50 mouse cellular contexts compared by ENCODE assay signal in genomic region chr17:35597399-35597798, GRCm38 (mm10). TPM values are rescaled to one million over a fixed set of nuclear protein-coding genes. Genes with fewer than 3 reads are reported as not detected.
"Had no signal": no experiment of that assay in that cellular context is flagged by ENCODE, and none has a peak within 500 bp of the region (broad histone marks: within the 10 kb centered on the region; RNA-seq: fewer than 3 reads in every experiment).

No protein-coding gene starts in this region.

- H3K4me2 ChIP-seq: heart, embryonic 11.5 days; heart, embryonic 12.5 days; heart, embryonic 13.5 days; heart, embryonic 15.5 days; hindbrain, embryonic 12.5 days; hindbrain, embryonic 13.5 days; hindbrain, embryonic 14.5 days; hindbrain, embryonic 15.5 days; intestine, embryonic 15.5 days; kidney, embryonic 15.5 days had no signal

- H3K36me3 ChIP-seq: heart, embryonic 10.5 days; heart, embryonic 12.5 days; heart, embryonic 13.5 days; heart, embryonic 15.5 days; hindbrain, embryonic 10.5 days; hindbrain, embryonic 12.5 days; hindbrain, embryonic 13.5 days; hindbrain, embryonic 15.5 days; intestine, embryonic 15.5 days; kidney, embryonic 15.5 days had no signal

- H3K27ac ChIP-seq: heart, embryonic 10.5 days; heart, embryonic 13.5 days; heart, embryonic 15.5 days; hindbrain, embryonic 10.5 days; hindbrain, embryonic 12.5 days; hindbrain, embryonic 13.5 days; hindbrain, embryonic 14.5 days; hindbrain, embryonic 15.5 days; hindbrain, postnatal 0 days; intestine, embryonic 15.5 days; kidney, embryonic 15.5 days; kidney, postnatal 0 days; layer of hippocampus, adult 2 months had no signal

- H3K9ac ChIP-seq: heart, embryonic 12.5 days; heart, embryonic 13.5 days; heart, embryonic 15.5 days; hindbrain, embryonic 12.5 days; hindbrain, embryonic 13.5 days; hindbrain, embryonic 14.5 days; hindbrain, embryonic 15.5 days; intestine, embryonic 15.5 days; kidney, embryonic 15.5 days had no signal

- H3K27me3 ChIP-seq: hindbrain, embryonic 12.5 days; hindbrain, embryonic 13.5 days; hindbrain, embryonic 15.5 days; intestine, embryonic 15.5 days had no signal

- H3K4me3 ChIP-seq: heart, embryonic 10.5 days; heart, embryonic 12.5 days; heart, embryonic 13.5 days; heart, embryonic 15.5 days; hindbrain, embryonic 10.5 days; hindbrain, embryonic 12.5 days; hindbrain, embryonic 13.5 days; hindbrain, embryonic 15.5 days; intestine, embryonic 15.5 days; kidney, embryonic 15.5 days; layer of hippocampus, adult 2 months had no signal

- H3K4me1 ChIP-seq: heart, embryonic 10.5 days; heart, embryonic 12.5 days; heart, embryonic 13.5 days; heart, embryonic 15.5 days; hindbrain, embryonic 10.5 days; hindbrain, embryonic 12.5 days; hindbrain, embryonic 13.5 days; hindbrain, embryonic 15.5 days; intestine, embryonic 15.5 days; kidney, embryonic 15.5 days had no signal

- ATAC-seq: hindbrain, embryonic 16.5 days; hindbrain, postnatal 0 days; inflammation-experienced regulatory T-cells, adult 6 months; intestine, embryonic 15.5 days; intestine, embryonic 16.5 days; intestine, postnatal 0 days had no signal

- H3K9me3 ChIP-seq: heart, embryonic 10.5 days; heart, embryonic 12.5 days; heart, embryonic 15.5 days; hindbrain, embryonic 13.5 days; hindbrain, embryonic 15.5 days; intestine, embryonic 15.5 days; kidney, embryonic 15.5 days had no signal

- DNase-seq: heart, postnatal 10 days; heart, postnatal 14 days; heart, postnatal 36 days; heart, postnatal 4 days; kidney, adult 11 months; kidney, adult 18-20 months; kidney, adult 2 months; kidney, adult 8-10 months; kidney, adult 9 months; kidney, postnatal 10 days; kidney, postnatal 14 days; kidney, postnatal 25 days; kidney, postnatal 36 days; kidney, postnatal 4 days; layer of hippocampus, adult 9-11 months; layer of hippocampus, postnatal 36 days had no signal

RNA-seq across cellular contexts. Expression of gene Sfta2, which starts 4.0 kb away (rescaled TPM):
- total RNA-seq: heart, adult 8-10 months; heart, postnatal 10 days; heart, postnatal 14 days; heart, postnatal 25 days; heart, postnatal 36 days; heart, postnatal 4 days; hematopoietic stem cell, adult 5-6 weeks; hindbrain, postnatal 0 days; layer of hippocampus, adult 18-20 months; layer of hippocampus, adult 2 months; layer of hippocampus, adult 8-10 months; layer of hippocampus, postnatal 10 days; layer of hippocampus, postnatal 14 days; layer of hippocampus, postnatal 36 days had no signal
- polyA plus RNA-seq: heart, embryonic 10.5 days; heart, embryonic 11.5 days; heart, embryonic 12.5 days; heart, embryonic 14.5 days; heart, postnatal 0 days; hindbrain, embryonic 10.5 days; hindbrain, embryonic 11.5 days; hindbrain, embryonic 12.5 days; hindbrain, embryonic 13.5 days; hindbrain, embryonic 14.5 days; hindbrain, embryonic 16.5 days; hindbrain, postnatal 0 days; inflammation-experienced regulatory T-cells, adult 6 months; large intestine, adult 2 months had no signal

RNA-seq across cellular contexts. Expression of gene Gm9573, which starts 29.0 kb away (rescaled TPM):
- total RNA-seq: heart, adult 8-10 months; heart, postnatal 10 days; heart, postnatal 14 days; heart, postnatal 25 days; heart, postnatal 36 days; heart, postnatal 4 days; hematopoietic stem cell, adult 5-6 weeks; hindbrain, postnatal 0 days; layer of hippocampus, adult 18-20 months; layer of hippocampus, adult 2 months; layer of hippocampus, adult 8-10 months; layer of hippocampus, postnatal 10 days; layer of hippocampus, postnatal 14 days; layer of hippocampus, postnatal 36 days had no signal
- polyA plus RNA-seq: heart, embryonic 10.5 days; heart, embryonic 11.5 days; heart, embryonic 12.5 days; heart, embryonic 13.5 days; heart, embryonic 14.5 days; heart, embryonic 15.5 days; heart, embryonic 16.5 days; heart, postnatal 0 days; hindbrain, embryonic 10.5 days; hindbrain, embryonic 11.5 days; hindbrain, embryonic 12.5 days; hindbrain, embryonic 13.5 days; hindbrain, embryonic 14.5 days; hindbrain, embryonic 15.5 days; hindbrain, embryonic 16.5 days; hindbrain, postnatal 0 days; inflammation-experienced regulatory T-cells, adult 6 months; intestine, embryonic 14.5 days; intestine, embryonic 15.5 days; intestine, embryonic 16.5 days; intestine, postnatal 0 days; kidney, adult 2 months; kidney, embryonic 14.5 days; kidney, embryonic 15.5 days; kidney, embryonic 16.5 days; kidney, postnatal 0 days; large intestine, adult 2 months had no signal

RNA-seq across cellular contexts. Expression of gene 2300002M23Rik, which starts 30.1 kb away (rescaled TPM):
- total RNA-seq: heart, adult 8-10 months; heart, postnatal 10 days; heart, postnatal 14 days; heart, postnatal 25 days; heart, postnatal 36 days; heart, postnatal 4 days; hematopoietic stem cell, adult 5-6 weeks; hindbrain, postnatal 0 days; layer of hippocampus, adult 18-20 months; layer of hippocampus, adult 2 months; layer of hippocampus, adult 8-10 months; layer of hippocampus, postnatal 10 days; layer of hippocampus, postnatal 14 days; layer of hippocampus, postnatal 36 days had no signal
- polyA plus RNA-seq: heart, embryonic 10.5 days; heart, embryonic 11.5 days; heart, embryonic 12.5 days; heart, embryonic 13.5 days; heart, embryonic 14.5 days; heart, embryonic 15.5 days; heart, postnatal 0 days; hindbrain, embryonic 10.5 days; hindbrain, embryonic 11.5 days; hindbrain, embryonic 12.5 days; hindbrain, embryonic 13.5 days; hindbrain, embryonic 14.5 days; hindbrain, embryonic 15.5 days; inflammation-experienced regulatory T-cells, adult 6 months; intestine, embryonic 14.5 days; intestine, embryonic 15.5 days; intestine, embryonic 16.5 days; intestine, postnatal 0 days; kidney, embryonic 14.5 days; kidney, embryonic 15.5 days; kidney, embryonic 16.5 days; kidney, postnatal 0 days; large intestine, adult 2 months had no signal

RNA-seq across cellular contexts. Expression of gene Cdsn, which starts 45.5 kb away (rescaled TPM):
- total RNA-seq: hematopoietic stem cell, adult 5-6 weeks; hindbrain, postnatal 0 days had no signal
- polyA plus RNA-seq: inflammation-experienced regulatory T-cells, adult 6 months; kidney, embryonic 14.5 days; kidney, embryonic 15.5 days had no signal

RNA-seq across cellular contexts. Expression of gene Mucl3, which starts 46.1 kb away (rescaled TPM):
- total RNA-seq: heart, adult 8-10 months; heart, postnatal 10 days; heart, postnatal 14 days; heart, postnatal 25 days; heart, postnatal 36 days; heart, postnatal 4 days; hematopoietic stem cell, adult 5-6 weeks; hindbrain, postnatal 0 days; layer of hippocampus, adult 18-20 months; layer of hippocampus, adult 2 months; layer of hippocampus, adult 8-10 months; layer of hippocampus, postnatal 10 days; layer of hippocampus, postnatal 14 days; layer of hippocampus, postnatal 36 days had no signal
- polyA plus RNA-seq: heart, embryonic 14.5 days; heart, postnatal 0 days; hindbrain, embryonic 13.5 days; hindbrain, embryonic 16.5 days; kidney, adult 2 months had no signal
